Mouse (Mus musculus) adrenal gland, adult 2 months (tissue): ENCODE measurements at regions not wholly inside any gene's neighbourhood (a gene's known extent, or its start where the extent isn't known, plus 50 kb on each side); places are given as distances from the start of the nearest gene placed in this dataset.
"Not testable (repeated sequence)": the region's sequence is repeated elsewhere in the genome, so short reads cannot be mapped to it uniquely, and the experiment has no call there.

ENCODE experiments used
- DNase-seq: peaks from one replicate; pipeline ENCODE4 v3.0.0; 2021

DNA sequence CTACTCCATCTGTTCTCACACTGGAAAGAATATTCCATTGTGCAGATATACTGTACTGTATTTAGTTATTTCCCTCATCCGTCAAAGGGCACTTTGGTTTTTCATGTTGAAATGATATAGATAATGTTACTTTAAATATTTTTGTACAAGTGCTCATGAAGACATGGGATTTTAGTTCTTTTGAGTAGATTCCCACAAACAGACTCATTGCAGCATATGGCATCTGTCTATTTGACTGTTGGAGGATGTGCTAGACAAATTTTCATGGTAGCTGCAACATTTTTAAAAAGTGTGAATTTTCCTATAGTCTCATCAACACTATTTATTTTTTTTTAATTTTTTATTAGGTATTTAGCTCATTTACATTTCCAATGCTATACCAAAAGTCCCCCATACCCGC, 502.5 kb downstream of the Hdgfl1 start:
- no peak for DNase-seq

DNA sequence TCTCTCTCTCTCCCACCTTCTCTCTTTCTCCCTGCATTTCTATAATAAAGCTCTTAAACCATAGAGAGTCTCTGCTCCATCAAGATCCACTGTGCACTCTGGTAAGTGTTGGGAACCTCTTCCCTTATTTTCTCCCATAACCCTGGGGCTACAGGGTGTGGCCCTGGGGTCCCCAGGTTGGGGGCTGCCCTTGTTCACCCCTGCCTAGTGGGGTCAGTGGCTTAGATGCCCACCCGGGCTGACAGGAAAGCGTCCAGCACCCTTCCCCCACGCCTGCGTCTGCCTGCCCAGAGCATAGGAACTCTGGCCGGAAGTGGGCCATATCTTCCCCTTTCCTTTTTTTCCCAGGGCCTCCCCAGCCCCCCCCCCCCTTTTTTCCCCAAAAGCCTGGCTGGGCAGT, 534.0 kb downstream of the Hdgfl1 start:
- no peak for DNase-seq

GRCm38 (mm10) chr13:26234703-26235102, 535.3 kb downstream of the Hdgfl1 start:
- no peak for DNase-seq

DNA sequence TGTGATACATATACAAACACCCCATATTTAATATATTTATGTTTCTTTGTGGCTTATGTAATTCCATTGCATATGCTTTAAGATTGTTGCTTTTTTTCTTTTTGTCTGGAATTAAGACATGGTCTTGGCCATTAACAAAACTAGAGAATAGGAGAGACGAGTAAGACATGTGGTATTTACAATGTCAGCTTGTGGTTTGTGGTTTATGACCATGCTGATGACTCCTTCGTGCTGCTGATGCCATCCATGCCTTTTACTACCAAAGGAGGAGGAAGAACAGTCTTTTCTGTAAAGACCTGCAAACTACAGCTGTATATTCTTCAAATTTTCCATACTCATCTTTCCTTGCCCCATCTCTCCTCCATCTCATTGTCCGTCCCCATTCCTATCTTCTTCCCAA, 552.7 kb downstream of the Hdgfl1 start:
- no peak for DNase-seq

DNA sequence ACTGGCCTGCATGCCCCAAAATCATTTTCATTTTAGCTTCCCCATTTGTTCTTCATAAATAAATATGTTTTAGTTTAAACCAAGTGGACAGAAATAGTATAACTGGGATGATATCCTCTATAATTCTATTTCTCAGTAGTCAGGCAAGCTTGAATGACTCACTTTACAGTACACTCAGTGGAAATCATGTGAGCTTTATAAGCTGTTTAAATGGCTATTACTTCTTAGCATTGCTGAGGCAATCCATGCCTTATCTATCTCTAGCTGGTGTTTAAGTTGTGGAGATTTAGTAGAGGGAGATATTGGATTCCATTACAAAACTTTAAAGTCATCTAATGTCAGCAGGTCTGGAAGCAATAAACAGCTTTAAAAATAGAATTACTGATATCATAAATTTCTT, 553.4 kb downstream of the Hdgfl1 start:
- no peak for DNase-seq

- DNase-seq: no peak
Observed at GRCm38 (mm10) chr13:26205532-26206105, 564.3 kb downstream of the Hdgfl1 start.

- DNase-seq: no peak
Observed at GRCm38 (mm10) chr13:26194646-26195045, 575.3 kb downstream of the Hdgfl1 start.

- DNase-seq: no peak
Observed at GRCm38 (mm10) chr13:26183879-26184278, 586.1 kb downstream of the Hdgfl1 start.

DNA sequence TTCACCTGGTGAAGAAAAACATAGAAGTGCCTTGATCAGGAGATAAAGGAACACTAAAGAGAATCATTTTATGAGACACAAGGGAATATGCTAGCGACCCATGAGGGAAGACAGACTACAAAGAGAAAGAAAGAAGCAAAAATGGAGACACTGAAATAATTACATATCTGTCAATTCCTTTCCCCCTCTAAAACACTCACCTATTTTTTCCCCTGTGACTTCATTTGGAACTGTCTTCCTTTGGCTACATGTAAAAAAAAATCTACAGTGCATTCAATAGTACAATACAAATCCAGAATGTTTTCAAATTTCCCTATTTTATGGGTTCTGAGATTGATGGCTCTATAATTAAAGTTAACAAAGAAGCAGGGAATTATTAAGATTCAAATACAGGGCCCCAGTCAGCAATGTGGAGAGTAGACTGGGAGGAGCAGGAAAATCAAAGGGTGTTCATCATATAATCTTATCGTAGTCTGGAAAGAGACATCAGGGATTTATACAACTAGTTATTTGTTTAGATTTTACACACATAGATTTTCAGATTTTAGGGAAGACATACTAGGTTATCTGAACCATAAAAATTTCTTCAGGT, 598.0 kb downstream of the Hdgfl1 start:
- DNase-seq: no peak

- no peak for DNase-seq
Observed at GRCm38 (mm10) chr13:26169641-26170040, 600.3 kb downstream of the Hdgfl1 start.

- DNase-seq: no peak
Observed at GRCm38 (mm10) chr13:26158703-26159102, 611.3 kb downstream of the Hdgfl1 start.

- no peak for DNase-seq
Observed at GRCm38 (mm10) chr13:26154701-26155471, 615.1 kb downstream of the Hdgfl1 start.

DNA sequence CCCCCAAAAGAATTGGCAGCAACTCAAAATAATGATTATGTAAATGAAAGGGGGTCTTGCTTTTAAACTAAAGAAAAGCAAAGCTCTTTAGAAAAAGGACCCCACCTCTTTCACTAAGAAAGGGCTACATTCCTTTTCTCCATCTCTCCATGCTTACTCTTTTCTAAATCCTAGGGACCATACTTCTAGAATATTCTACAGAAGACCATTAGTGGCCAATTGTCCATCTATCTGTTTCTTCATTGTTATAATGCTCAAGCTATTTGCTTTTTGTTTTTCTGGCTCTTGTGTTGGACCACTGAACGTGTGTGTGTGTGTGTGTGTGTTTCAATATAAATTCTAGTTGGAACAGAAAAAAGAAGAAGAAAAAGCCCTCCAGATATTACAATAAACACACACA, 615.7 kb downstream of the Hdgfl1 start:
- DNase-seq: no peak

DNA sequence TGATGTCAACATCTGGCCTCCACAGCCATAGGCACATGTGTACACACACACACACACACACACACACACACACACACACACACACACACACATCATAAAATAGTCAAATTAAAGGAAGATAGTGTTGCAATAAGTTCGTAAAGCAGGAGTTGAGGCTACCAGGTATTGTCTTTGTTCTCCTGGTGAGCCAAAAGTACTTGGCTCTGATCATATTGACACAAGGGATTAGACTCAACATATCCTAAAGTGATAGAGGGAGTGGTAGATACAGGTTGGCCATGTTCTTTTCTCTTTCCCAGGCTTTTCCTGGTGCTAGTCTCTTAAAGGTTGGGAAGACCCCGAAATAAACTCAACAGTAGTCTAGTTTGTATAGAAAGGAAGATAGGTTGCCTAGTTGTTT, 616.9 kb downstream of the Hdgfl1 start:
- no peak for DNase-seq

DNA sequence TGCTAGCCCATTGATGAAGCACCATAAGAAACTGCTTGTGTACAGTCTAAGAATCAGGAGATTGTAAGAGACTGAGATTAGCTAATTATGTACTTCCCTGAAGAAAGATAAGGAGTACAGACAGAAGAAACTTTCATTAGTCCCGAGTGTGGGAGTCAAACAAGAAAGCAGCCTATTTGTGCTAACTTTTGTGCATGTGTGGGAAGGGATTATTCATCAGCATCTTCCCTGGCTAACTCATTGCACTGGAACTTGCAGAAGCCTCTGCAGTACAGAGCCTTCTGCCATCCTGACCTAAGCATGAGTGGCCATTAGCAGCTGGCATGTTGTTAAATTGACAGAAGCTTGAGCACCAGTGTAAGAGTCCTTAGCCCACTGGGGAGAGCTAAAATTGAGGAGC, 619.5 kb downstream of the Hdgfl1 start:
- no peak for DNase-seq

DNA sequence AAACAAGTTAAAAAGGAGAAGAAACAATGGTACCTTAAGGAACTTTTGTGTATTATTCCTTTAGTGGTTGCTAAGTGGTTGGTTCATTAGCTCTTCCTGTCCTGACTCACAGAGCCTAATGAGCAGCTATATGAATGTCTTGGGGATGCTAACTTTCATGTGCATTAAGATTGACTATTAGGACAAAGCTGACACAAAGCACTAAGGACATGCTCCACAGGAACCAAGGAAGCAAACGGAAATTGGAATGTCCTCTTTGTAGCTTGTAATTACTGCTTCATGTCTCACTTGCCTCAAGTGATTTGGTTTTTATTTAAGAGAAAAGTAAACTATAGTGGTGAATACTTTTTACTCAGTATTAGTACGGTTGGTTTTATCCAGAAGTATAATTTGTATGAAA, 627.2 kb downstream of the Hdgfl1 start:
- no peak for DNase-seq

DNA sequence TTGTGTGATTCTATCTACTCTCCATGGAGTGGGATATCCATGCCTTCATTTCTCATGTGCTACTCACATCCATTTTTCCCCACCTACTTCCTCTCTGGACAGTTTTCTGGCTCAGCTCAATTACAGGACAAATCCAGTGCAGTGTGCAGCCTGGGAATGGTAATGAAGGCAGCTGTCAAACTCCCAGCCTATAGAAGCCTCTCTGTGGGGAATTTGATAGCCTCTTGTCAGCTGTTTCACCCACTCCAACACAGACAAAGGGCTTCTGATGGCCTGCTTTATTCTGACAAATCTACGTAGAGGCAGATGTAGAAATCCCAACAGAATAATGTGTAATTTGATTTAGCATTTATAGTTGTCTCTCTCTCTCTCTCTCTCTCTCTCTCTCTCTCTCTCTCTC, 650.6 kb downstream of the Hdgfl1 start:
- no peak for DNase-seq

GRCm38 (mm10) chr13:26114136-26114535, 655.8 kb downstream of the Hdgfl1 start:
- DNase-seq: no peak

DNA sequence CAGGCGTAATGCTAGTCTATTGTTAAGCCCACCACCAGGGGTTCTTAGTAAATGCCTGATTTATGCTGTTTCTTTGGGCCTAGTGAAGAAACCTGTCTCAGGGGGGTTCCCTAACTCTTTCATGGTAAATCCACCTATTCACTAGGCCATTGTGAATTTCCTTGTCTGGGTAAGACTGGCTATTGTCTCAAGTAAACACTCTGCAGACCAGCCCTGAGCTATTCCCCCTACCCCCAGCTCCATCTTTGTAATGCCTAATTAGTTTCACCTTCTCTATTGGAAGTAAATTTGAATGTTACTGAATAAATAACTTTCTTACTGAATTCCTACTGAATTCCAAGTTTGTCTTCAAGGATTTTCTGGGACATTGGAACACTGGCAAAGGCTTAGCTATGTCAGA, 656.2 kb downstream of the Hdgfl1 start:
- DNase-seq: not testable (repeated sequence)

DNA sequence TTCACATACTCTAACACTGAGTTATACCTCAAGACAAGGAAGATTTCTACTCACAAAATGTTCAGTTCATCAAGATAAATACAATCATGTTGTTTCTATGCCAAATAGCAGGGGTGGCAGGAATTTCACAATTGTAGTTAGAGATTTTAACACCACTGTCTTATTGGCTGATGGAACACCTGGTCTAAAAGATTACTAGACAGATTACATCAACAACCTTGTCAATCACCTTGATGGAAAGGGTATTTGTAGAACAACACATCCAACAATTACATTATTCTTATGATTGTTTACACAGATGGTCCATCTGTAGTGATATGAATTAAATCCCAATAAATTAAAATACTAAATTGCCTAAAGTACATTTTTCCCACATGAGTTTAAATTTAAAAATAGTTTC, 657.4 kb downstream of the Hdgfl1 start:
- DNase-seq: no peak

- DNase-seq: no peak
Observed at GRCm38 (mm10) chr13:26109013-26109412, 661.0 kb downstream of the Hdgfl1 start.

DNA sequence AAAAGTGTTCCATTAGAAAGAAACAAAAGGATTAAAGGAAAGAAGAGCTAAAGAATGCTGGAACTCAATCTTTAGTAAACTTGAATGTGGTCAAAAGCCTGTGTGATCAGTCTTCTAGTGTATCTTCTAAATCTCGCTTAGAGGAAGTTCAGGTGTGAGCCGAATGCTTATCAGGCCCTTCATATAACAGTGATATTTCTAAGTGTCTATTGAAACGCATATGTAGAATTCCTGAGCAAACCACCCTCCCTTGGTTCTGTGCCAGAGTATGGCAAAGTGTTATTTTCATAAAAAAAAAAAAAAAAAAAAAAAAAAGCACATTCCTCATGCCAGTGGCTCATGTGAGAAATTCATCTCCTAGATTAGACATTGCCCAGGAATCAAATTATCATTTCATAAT, 681.2 kb downstream of the Hdgfl1 start:
- DNase-seq: no peak

DNA sequence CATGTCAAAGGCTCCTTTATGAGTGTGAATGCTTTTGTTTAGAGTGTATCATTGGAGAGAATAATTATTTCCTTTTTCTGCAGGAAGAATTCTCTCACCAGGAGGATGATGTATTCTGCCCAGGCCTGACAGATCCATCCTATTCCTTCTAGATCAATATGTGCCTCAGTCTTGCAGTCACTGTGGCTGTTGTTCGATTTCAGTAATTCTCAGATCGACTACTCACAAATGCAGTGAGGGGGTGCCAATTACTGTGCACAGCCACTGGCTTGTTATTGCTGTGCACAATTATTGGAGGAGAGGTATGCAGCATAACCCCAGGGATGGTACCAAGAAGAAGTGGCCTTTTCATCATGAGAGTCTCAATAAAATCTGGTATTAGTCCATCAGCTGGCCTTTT, 689.2 kb downstream of the Hdgfl1 start:
- DNase-seq: no peak

GRCm38 (mm10) chr13:26080302-26080701, 689.7 kb downstream of the Hdgfl1 start:
- no peak for DNase-seq
